Mouse (Mus musculus) 416B (cell line): ENCODE data around the gene Gtf2f2.

Source experiments
- DNase-seq: peaks from one replicate; pipeline ENCODE4 v3.0.0; 2011; ENCODE audit warnings: low read depth

The Gtf2f2 gene

GRCm38 (mm10) chr14:75866706-75867333 is 143.8 kb downstream of the Gtf2f2 start:
- DNase-seq, result no peak

GRCm38 (mm10) chr14:75863549-75864409 is 146.9 kb downstream of the Gtf2f2 start:
- DNase-seq, result peak; percentile 97

- DNase-seq, result no peak
Observed at GRCm38 (mm10) chr14:75862701-75863100, 148.0 kb downstream of the Gtf2f2 start.

GRCm38 (mm10) chr14:75859619-75860018 is 151.0 kb downstream of the Gtf2f2 start:
- DNase-seq, result no peak

- DNase-seq, result no peak
Observed at GRCm38 (mm10) chr14:75858181-75858580, 152.5 kb downstream of the Gtf2f2 start.

GRCm38 (mm10) chr14:75855263-75855992 is 155.2 kb downstream of the Gtf2f2 start:
- no peak for DNase-seq

GRCm38 (mm10) chr14:75852016-75852415 is 158.6 kb downstream of the Gtf2f2 start:
- peak; percentile 91 for DNase-seq

- no peak for DNase-seq
Observed at GRCm38 (mm10) chr14:75850819-75851218, 159.8 kb downstream of the Gtf2f2 start.

- peak; percentile 38 for DNase-seq
Observed at GRCm38 (mm10) chr14:75849842-75850568, 160.7 kb downstream of the Gtf2f2 start.

- DNase-seq, result no peak
Observed at GRCm38 (mm10) chr14:75849236-75849635, 161.4 kb downstream of the Gtf2f2 start.

GRCm38 (mm10) chr14:75848482-75848881 is 162.2 kb downstream of the Gtf2f2 start:
- DNase-seq, result no peak

GRCm38 (mm10) chr14:75847669-75848068 is 163.0 kb downstream of the Gtf2f2 start:
- DNase-seq, result no peak
